Mouse (Mus musculus) bone marrow, adult 2 months (tissue): ENCODE measurements at regions not wholly inside any gene's neighbourhood (a gene's known extent, or its start where the extent isn't known, plus 50 kb on each side); places are given as distances from the start of the nearest gene placed in this dataset.

Experiments
- CTCF ChIP-seq: fragments of 200-500 bp; IDR thresholded peaks from 2 replicates; pipeline ENCODE4 v1.5.1; 2011; ENCODE audit warnings: low read length, control low read depth; ENCODE audit not compliant: control insufficient read depth, insufficient read depth
- POLR2A ChIP-seq: fragments of 200-500 bp; IDR thresholded peaks from 2 replicates; pipeline ENCODE4 v1.6.1; 2011; ENCODE audit warnings: low read depth, mild to moderate bottlenecking, control low read depth, low read length, borderline replicate concordance; ENCODE audit not compliant: control insufficient read depth

DNA sequence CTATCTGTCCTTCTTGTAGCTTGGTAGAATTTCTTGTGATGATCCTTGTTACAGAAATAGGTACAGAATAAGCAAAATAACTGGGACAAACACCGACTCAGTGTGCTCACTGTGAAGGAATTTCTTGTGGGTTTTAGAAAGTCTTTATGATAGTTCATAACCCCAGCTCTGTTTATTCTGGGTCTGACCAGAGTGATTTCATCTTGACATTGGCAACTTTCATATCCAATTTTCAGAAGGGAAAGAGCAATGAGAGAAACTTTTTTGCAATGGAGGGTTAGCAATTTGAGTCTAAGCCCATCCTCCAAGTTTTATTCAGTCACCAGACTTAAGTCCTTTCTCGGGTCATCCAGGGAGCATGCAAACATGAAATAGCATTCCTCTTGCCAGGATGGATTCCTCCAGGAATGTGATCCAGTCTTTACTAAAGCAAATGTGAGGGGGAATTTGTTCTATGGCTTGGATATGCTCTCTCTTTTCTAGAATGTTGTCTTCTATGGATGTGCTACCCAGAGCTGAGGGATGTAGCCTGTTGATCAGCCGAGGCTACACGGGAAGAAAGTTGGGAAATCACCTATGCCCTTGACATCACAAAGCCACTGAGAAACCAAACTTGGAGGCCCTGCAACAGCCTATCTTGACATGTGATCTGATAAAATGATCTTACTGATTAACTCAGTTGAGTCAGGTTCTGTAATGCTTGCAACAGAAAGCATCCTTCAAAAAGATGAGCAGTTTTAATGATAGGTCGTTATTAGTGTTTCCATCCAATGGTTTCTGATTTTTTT lies 163.2 kb upstream of the Olig3 start:
- TF ChIP-seq POLR2A, result no peak
- TF ChIP-seq CTCF, result no peak
